Mouse (Mus musculus): Measurements from ENCODE around the gene Olfr1259.
"Not testable (repeated sequence)": the region's sequence is repeated elsewhere in the genome, so short reads cannot be mapped to it uniquely, and the experiment has no call there.

Gene Olfr1259

DNA sequence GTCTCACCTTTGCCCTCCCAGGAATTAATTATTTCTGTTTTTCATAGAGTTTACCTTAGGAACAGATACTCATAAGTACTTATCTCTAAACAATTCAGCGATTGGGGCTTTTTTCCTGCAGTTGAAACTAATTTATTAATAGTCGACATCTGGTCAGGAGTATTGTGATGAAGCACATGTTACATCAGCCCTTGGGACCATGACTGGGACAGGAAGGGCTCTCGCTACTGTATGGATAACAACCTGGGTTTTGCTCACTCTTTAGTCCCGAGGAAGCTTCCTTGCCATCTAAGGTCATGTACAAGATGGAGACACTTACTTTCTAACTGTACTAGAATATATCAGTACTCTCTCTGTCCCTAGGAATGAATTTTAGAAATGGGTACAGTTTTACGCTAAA lies at the start of gene Olfr1259:
Olfr1259 (minus strand) TSS at position 101 of the 400 bp plus-strand sequence.
- DNase-seq, result no peak

GRCm38 (mm10) chr2:89990921-89991320 lies 42.5 kb upstream of the Olfr1259 start, which contains the start of gene Olfr1261:
Gene Olfr1261 (plus strand): TSS chr2:89991221.
- DNase-seq, result no peak

- no peak for DNase-seq
Observed at GRCm38 (mm10) chr2:89977709-89978108, 29.2 kb upstream of the Olfr1259 start.

- no peak for DNase-seq
Observed at GRCm38 (mm10) chr2:89974184-89974583, 25.7 kb upstream of the Olfr1259 start, which contains the start of gene Olfr1260. Gene Olfr1260 (plus strand): TSS chr2:89974340.

DNA sequence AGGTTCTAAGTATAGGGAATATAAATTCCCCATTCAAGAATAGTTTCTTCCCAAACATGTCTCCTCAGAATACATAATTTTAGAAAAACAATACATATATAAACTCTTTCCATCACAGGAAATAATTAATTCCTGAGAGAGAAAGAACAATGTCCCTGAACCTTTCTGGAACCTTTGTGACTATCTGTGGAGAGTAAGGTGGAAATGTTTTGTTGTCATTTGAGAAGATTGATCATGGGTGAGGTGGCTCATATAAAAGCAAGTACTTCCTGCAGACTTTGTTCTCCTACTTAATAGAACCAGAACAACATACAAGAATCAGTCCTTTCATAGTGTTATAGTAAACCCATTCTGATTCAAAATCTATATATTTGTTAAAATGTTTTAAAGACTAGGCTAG lies 21.5 kb downstream of the Olfr1259 start, which contains the start of gene Olfr1258:
Olfr1258 (plus strand) TSS at position 301 of the 400 bp plus-strand sequence.
- DNase-seq, result no peak

- DNase-seq, result not testable (repeated sequence)
Observed at GRCm38 (mm10) chr2:89912616-89913015, 35.8 kb downstream of the Olfr1259 start.

All from cerebellum, adult 9-11 months (tissue).